Mouse (Mus musculus) spleen, adult 2 months (tissue): ENCODE measurements around the gene Eif4e3. TPM values are rescaled to one million over a fixed set of nuclear protein-coding genes. Genes with fewer than 3 reads are reported as not detected.

Experiments
- DNase-seq, 2 experiments: peaks; one replicate each; pipeline versions ENCODE4 v3.0.0 to v3.0.0-alpha.2; 2012 to 2021; ENCODE audit warnings: low spot score in 2 of 2, low read depth in 1 of 2
- H3K27ac ChIP-seq: fragments of 200-500 bp; 2 replicates; pipeline ENCODE4 v1.5.1; 2012; ENCODE audit warnings: low read length, inconsistent platforms; ENCODE audit not compliant: insufficient read depth
- H3K27me3 ChIP-seq: fragments of 200-500 bp; 2 replicates; pipeline ENCODE4 v1.6.1; 2012; ENCODE audit warnings: mild to moderate bottlenecking, moderate library complexity, low read length, inconsistent platforms; ENCODE audit not compliant: control insufficient read depth, insufficient read depth
- H3K36me3 ChIP-seq: fragments of 200-500 bp; 2 replicates; pipeline ENCODE4 v1.6.1; 2012; ENCODE audit warnings: mild to moderate bottlenecking, low read length, inconsistent platforms; ENCODE audit not compliant: control insufficient read depth, insufficient read depth
- H3K4me1 ChIP-seq: fragments of 200-500 bp; 2 replicates; pipeline ENCODE4 v1.6.1; 2011; ENCODE audit warnings: inconsistent platforms; ENCODE audit not compliant: control insufficient read depth, insufficient read depth, insufficient read length
- H3K4me3 ChIP-seq: fragments of 200-500 bp; 2 replicates; pipeline ENCODE4 v1.5.1; 2011; ENCODE audit warnings: mild to moderate bottlenecking, inconsistent platforms; ENCODE audit not compliant: insufficient read depth, insufficient read length; ENCODE audit errors: extremely low read depth
- CTCF ChIP-seq: fragments of 200-500 bp; IDR thresholded peaks from 2 replicates; pipeline ENCODE4 v1.5.1; 2011; ENCODE audit warnings: mild to moderate bottlenecking, inconsistent platforms; ENCODE audit not compliant: insufficient read depth, insufficient read length, insufficient replicate concordance; ENCODE audit errors: extremely low read depth
- POLR2A ChIP-seq: fragments of 200-500 bp; IDR thresholded peaks from 2 replicates; pipeline ENCODE4 v1.6.1; 2011; ENCODE audit warnings: low read depth, low read length, inconsistent platforms
- WGBS: fragments of 180-500 bp; shearing (Covaris S2); methylation state at CpG from one replicate; pipeline ENCODE4 v1.1.7; 2018; 5-methylcytosine and 5-hydroxymethylcytosine counted together
- polyA plus RNA-seq: library from polyadenylated mRNA; depleted of rRNA; stranded (reverse); fragments of >200 nt; gene quantifications from 2 replicates; pipeline ENCODE4 v1.2.3, GENCODE M21; 2012

Gene Eif4e3
- polyA plus RNA-seq, 1 experiment, result 3.9 TPM

GRCm38 (mm10) chr6:99637456-99637855 is 29.1 kb downstream of the Eif4e3 start:
- H3K4me1 ChIP-seq, result no peaks in the 10 kb centered on the region
- no peak overlapping the region for H3K4me3 ChIP-seq
- H3K27ac ChIP-seq, result no peak overlapping the region
- 73% methylated on average over 4 of the region's 4 CpGs for WGBS
- peaks cover 3% of the 10 kb centered on the region; the same call in 1 of the 2 replicates for H3K36me3 ChIP-seq
- DNase-seq, result no peak
- H3K27me3 ChIP-seq, result no peaks in the 10 kb centered on the region
- TF ChIP-seq CTCF (no peak), POLR2A (no peak)

GRCm38 (mm10) chr6:99636801-99637200 is 29.8 kb downstream of the Eif4e3 start:
- DNase-seq, result no peak
- 83% methylated on average over 8 of the region's 8 CpGs for WGBS
- H3K4me3 ChIP-seq, result no peak overlapping the region
- H3K36me3 ChIP-seq, result peaks cover 6% of the 10 kb centered on the region
- TF ChIP-seq CTCF (no peak), POLR2A (no peak)
- no peaks in the 10 kb centered on the region for H3K4me1 ChIP-seq
- no peak overlapping the region for H3K27ac ChIP-seq
- H3K27me3 ChIP-seq, result no peaks in the 10 kb centered on the region

- 79% methylated on average over 9 of the region's 9 CpGs for WGBS
- H3K36me3 ChIP-seq, result peaks cover 6% of the 10 kb centered on the region
- no peak overlapping the region for H3K27ac ChIP-seq
- TF ChIP-seq POLR2A, result no peak
- TF ChIP-seq CTCF, result no peak
- H3K4me3 ChIP-seq, result no peak overlapping the region
- H3K27me3 ChIP-seq, result no peaks in the 10 kb centered on the region
- no peaks in the 10 kb centered on the region for H3K4me1 ChIP-seq
- DNase-seq, result no peak
These were observed 30.4 kb downstream of the Eif4e3 start for GRCm38 (mm10) chr6:99636121-99636520.

DNA sequence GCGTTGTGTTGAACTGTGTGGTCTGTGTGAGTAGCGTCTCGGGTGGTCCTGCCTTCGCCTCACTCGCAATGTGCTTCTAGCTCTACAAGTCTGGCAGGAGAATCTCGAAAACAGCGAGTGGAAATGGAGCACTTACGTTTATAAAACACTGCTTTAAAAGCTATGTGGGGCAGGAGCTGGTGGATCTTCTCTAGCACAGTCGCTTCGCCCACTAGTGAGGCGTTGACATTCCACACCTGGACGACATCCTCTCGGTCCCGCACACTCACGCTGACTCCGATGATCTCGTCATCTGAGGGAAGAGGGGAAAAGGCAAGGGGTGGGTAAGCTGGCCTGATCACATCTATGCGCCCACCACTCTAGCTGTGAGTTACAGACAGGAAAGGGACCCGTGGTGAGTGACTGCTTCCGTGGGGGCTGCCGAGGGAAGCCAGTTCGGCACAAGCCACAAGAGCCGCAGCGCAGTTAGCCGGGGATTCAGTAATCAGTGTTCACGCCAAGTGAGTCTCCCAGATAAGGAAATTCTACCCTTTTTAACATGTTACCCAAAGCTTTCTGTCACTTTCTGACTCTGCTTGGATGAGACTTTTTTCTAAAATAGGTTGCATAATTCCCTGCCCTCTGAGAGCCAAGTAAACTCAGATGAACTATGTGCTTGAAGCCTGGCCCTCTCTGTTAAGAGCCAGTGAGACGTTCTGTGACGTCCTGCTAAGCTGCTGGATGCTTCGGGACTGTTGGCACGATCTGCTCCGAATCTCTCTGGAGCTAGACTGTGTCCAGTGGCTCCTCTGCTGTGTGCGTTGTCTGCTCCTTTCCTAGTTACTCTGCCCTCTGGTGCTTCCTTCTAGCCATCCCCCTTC is 34.2 kb downstream of the Eif4e3 start:
- no peak for DNase-seq
- Histone ChIP-seq H3K27me3 (no peaks in the 10 kb centered on the region), H3K4me1 (no peaks in the 10 kb centered on the region), H3K36me3 (peaks cover 9% of the 10 kb centered on the region), H3K4me3 (no peak overlapping the region), H3K27ac (no peak overlapping the region)
- TF ChIP-seq POLR2A, result no peak
- no peak for TF ChIP-seq CTCF
- 94% methylated on average over 32 of the region's 32 CpGs for WGBS

GRCm38 (mm10) chr6:99631637-99632036 is 34.9 kb downstream of the Eif4e3 start:
- DNase-seq, result no peak
- no peak overlapping the region for H3K4me3 ChIP-seq
- H3K27ac ChIP-seq, result no peak overlapping the region
- no peaks in the 10 kb centered on the region for H3K4me1 ChIP-seq
- no peak for TF ChIP-seq POLR2A
- no peak for TF ChIP-seq CTCF
- peaks cover 9% of the 10 kb centered on the region for H3K36me3 ChIP-seq
- H3K27me3 ChIP-seq, result no peaks in the 10 kb centered on the region
- 83% methylated on average over 5 of the region's 5 CpGs for WGBS

GRCm38 (mm10) chr6:99629726-99630458 is 36.7 kb downstream of the Eif4e3 start:
- Histone ChIP-seq H3K36me3 (peaks cover 7% of the 10 kb centered on the region), H3K27me3 (no peaks in the 10 kb centered on the region), H3K4me3 (no peak overlapping the region), H3K4me1 (peaks cover 7% of the 10 kb centered on the region; the same call in 1 of the 2 replicates), H3K27ac (no peak overlapping the region)
- 87% methylated on average over 8 of the region's 8 CpGs for WGBS
- DNase-seq, result no peak
- TF ChIP-seq CTCF, result no peak
- TF ChIP-seq POLR2A, result no peak
